Mouse (Mus musculus): Measurements from ENCODE around the gene Atic. TPM values are rescaled to one million over a fixed set of nuclear protein-coding genes. Genes with fewer than 3 reads are reported as not detected.

Gene Atic
- polyA plus RNA-seq, 1 experiment from 2014 or later = 23.2 TPM

DNA sequence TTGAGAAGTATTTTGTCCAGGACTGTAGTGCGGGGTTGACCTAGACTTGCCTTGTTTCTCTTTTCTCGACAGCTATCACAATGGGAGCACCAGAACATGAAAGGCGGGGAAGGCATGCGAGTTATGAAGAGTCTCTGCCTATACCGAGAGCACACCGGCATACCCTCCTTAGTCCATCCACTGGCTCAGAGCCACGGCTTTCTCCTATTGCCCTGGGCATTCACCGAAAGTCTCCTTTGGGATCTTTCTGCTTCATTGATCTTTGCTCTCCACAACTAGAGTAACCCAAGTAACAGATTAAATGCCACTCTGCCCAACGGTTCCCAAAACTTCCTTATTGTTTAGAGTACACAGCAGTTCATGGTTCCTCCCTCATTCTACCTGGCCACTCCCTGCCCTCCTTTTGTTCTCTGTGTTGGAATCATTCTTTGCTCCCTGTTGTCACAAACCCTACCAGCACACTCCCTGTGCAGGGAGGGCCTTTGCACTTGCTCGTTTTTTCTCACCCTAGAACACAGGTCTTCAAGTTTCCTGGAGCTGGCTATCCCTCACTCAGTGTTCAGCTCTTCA is 6.2 kb upstream of the Atic start:
- no peak for ATAC-seq (ENCODE audit: low read depth)

DNA sequence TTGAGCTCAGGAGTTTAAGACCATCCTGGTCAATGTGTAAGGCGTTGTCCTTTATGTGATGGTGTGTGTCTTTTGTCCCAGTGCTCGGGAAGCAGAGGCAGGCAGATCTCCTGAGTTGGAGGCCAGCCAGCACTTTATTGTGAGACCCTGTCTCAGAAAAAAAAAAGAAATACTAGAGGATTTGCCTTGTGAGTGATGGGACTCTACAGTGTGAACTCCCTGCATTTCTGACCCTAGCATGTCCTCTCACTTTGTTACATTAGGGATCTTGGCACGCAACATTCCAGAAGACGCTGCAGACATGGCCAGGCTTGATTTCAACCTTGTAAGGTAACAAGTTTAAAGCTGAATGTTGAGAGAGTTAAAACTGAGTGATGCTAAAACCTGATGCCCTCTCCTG is 3.7 kb downstream of the Atic start:
- Histone ChIP-seq H3K9ac (ENCODE audit: low read depth, low read length) (no peak overlapping the region), H3K27ac (ENCODE audit: low read length) (no peak overlapping the region), H3K9me3 (replicated peaks; ENCODE audit: control insufficient read depth, low read length) (no peaks in the 10 kb centered on the region), H3K27me3 (ENCODE audit: control insufficient read depth, insufficient read depth, low read depth, low read length) (no peaks in the 10 kb centered on the region), H3K36me3 (ENCODE audit: control insufficient read depth, insufficient read depth) (peaks cover 34% of the 10 kb centered on the region), H3K4me3 (ENCODE audit: low read depth, low read length) (no peak overlapping the region), H3K4me2 (ENCODE audit: low read depth, low read length) (no peak overlapping the region), H3K4me1 (ENCODE audit: control insufficient read depth, low read depth, low read length) (peaks cover 13% of the 10 kb centered on the region)
- WGBS (ENCODE audit: insufficient replicate concordance) = 81% methylated on average over 4 of the region's 4 CpGs
- no peak for ATAC-seq (ENCODE audit: low read depth)

More for the DNA sequence above, 6.2 kb upstream of the Atic start:
- Histone ChIP-seq H3K27ac (ENCODE audit: low read length) (no peak overlapping the region), H3K27me3 (ENCODE audit: control insufficient read depth, insufficient read depth, low read depth, low read length) (no peaks in the 10 kb centered on the region), H3K36me3 (ENCODE audit: control insufficient read depth, insufficient read depth) (no peaks in the 10 kb centered on the region), H3K4me3 (ENCODE audit: low read depth, low read length) (no peak overlapping the region), H3K4me1 (ENCODE audit: control insufficient read depth, low read depth, low read length) (no peaks in the 10 kb centered on the region), H3K9ac (ENCODE audit: low read depth, low read length) (no peak overlapping the region), H3K9me3 (replicated peaks; ENCODE audit: control insufficient read depth, low read length) (no peaks in the 10 kb centered on the region), H3K4me2 (ENCODE audit: low read depth, low read length) (no peak overlapping the region)
- WGBS (ENCODE audit: insufficient replicate concordance) = 72% methylated on average over 10 of the region's 10 CpGs

DNA sequence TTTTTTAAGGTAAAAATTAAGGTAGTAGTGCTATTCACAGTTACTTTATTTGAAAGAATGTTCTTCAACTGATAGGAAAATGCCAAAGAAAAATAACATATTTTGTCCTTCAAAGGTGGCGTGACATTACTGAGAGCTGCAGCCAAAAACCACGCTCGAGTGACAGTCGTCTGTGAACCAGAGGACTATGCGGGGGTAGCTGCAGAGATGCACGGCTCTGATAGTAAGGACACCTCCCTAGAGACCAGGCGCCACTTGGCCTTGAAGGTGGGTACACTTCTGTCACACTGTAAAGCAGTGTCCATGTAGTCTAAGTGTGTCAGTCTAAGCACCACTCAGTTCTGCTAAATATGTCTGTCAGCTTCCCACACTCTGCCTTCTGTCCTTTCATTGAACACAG is 7.3 kb downstream of the Atic start:
- 75% methylated on average over 7 of the region's 7 CpGs for WGBS (ENCODE audit: insufficient replicate concordance)
- H3K9ac ChIP-seq (ENCODE audit: low read depth, low read length) = no peak overlapping the region
- no peak overlapping the region for H3K4me3 ChIP-seq (ENCODE audit: low read depth, low read length)
- H3K4me1 ChIP-seq (ENCODE audit: control insufficient read depth, low read depth, low read length) = no peaks in the 10 kb centered on the region
- no peak overlapping the region for H3K4me2 ChIP-seq (ENCODE audit: low read depth, low read length)
- H3K27me3 ChIP-seq (ENCODE audit: control insufficient read depth, insufficient read depth, low read depth, low read length) = no peaks in the 10 kb centered on the region
- no peaks in the 10 kb centered on the region for H3K9me3 ChIP-seq (replicated peaks; ENCODE audit: control insufficient read depth, low read length)
- H3K27ac ChIP-seq (ENCODE audit: low read length) = no peak overlapping the region
- ATAC-seq (ENCODE audit: low read depth) = no peak
- peaks cover 52% of the 10 kb centered on the region for H3K36me3 ChIP-seq (ENCODE audit: control insufficient read depth, insufficient read depth)

DNA sequence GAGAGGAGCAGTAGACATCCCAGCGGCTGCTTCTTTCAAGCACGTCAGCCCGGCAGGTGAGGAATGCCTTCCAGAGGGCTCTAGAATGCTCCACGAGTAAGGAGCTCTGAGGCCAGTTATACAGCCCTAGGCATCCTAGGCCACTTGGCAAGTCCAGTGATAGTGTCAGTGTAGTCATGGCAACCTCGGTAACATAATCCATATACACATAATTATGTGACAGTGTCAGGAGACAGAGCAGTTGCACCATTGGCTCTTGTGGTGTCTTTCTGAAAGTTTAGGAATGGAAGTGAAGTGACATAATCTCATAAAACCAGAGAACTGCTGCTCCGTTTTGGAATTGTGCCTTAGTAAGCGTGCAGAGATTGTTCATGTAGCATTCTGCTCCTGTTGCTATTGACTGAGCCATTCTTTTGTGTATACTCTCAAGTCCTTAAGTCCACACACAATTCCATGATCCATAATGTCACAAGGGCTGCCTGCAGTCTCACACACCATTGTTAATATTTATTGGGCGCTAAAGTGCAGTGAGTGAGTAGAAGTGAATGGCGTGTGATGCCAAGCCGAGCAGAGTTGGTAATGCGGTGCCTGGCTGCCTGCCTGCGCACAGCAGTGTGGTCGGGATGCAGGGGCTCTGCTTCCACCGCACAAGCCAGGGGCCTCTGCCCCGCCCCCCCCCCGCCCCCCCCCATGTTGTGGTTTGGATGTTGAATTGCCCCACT is 11.1 kb downstream of the Atic start:
- H3K4me3 ChIP-seq (ENCODE audit: low read depth, low read length) = no peak overlapping the region
- 71% methylated on average over 16 of the region's 16 CpGs for WGBS (ENCODE audit: insufficient replicate concordance)
- no peak overlapping the region for H3K27ac ChIP-seq (ENCODE audit: low read length)
- no peaks in the 10 kb centered on the region for H3K4me1 ChIP-seq (ENCODE audit: control insufficient read depth, low read depth, low read length)
- H3K36me3 ChIP-seq (ENCODE audit: control insufficient read depth, insufficient read depth) = peaks cover 48% of the 10 kb centered on the region
- no peak for ATAC-seq (ENCODE audit: low read depth)
- no peaks in the 10 kb centered on the region for H3K9me3 ChIP-seq (replicated peaks; ENCODE audit: control insufficient read depth, low read length)
- no peaks in the 10 kb centered on the region for H3K27me3 ChIP-seq (ENCODE audit: control insufficient read depth, insufficient read depth, low read depth, low read length)
- no peak overlapping the region for H3K4me2 ChIP-seq (ENCODE audit: low read depth, low read length)
- no peak overlapping the region for H3K9ac ChIP-seq (ENCODE audit: low read depth, low read length)

DNA sequence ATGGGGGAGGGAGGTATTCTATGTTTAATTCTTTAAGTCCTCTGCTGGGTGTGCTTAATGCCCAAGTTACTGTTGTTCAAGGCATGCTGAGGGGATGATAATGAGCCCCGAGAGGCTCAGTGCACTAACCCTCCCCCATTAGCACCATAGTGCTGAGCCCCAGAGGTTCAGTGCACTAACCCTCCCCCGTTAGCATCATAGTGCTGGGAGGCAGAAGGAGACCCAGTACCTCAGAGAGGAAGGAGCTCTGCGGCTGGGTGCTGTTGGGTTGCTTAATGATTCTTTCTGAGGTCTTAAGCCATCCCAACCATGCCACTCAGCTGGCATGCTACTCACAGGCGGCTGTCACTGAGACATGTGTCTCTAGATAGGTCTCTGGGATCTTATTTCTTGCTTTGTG is 13.2 kb downstream of the Atic start:
- peaks cover 43% of the 10 kb centered on the region for H3K36me3 ChIP-seq (ENCODE audit: control insufficient read depth, insufficient read depth)
- WGBS (ENCODE audit: insufficient replicate concordance) = 75% methylated on average over 4 of the region's 4 CpGs
- H3K27ac ChIP-seq (ENCODE audit: low read length) = no peak overlapping the region
- H3K9me3 ChIP-seq (replicated peaks; ENCODE audit: control insufficient read depth, low read length) = no peaks in the 10 kb centered on the region
- H3K4me1 ChIP-seq (ENCODE audit: control insufficient read depth, low read depth, low read length) = no peaks in the 10 kb centered on the region
- ATAC-seq (ENCODE audit: low read depth) = no peak
- H3K9ac ChIP-seq (ENCODE audit: low read depth, low read length) = no peak overlapping the region
- no peak overlapping the region for H3K4me2 ChIP-seq (ENCODE audit: low read depth, low read length)
- H3K4me3 ChIP-seq (ENCODE audit: low read depth, low read length) = no peak overlapping the region
- H3K27me3 ChIP-seq (ENCODE audit: control insufficient read depth, insufficient read depth, low read depth, low read length) = no peaks in the 10 kb centered on the region

DNA sequence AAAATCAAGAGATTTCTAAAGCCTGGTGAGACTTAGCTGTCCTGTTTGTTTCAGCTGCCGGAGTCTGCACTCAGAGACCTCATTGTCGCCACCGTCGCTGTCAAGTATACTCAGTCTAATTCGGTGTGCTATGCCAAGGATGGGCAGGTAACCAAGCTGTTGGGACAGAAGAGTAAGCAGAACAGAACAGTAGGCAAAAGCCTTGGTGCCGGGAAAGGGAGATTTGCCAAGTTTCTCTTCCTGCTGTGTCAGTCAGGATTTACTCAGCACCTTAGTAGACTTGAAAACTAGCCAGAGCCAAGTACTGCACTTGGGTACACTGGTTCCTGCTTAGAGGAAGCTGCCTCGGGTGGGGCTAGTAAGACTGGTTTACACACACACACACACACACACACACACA is 19.0 kb downstream of the Atic start:
- H3K27me3 ChIP-seq (ENCODE audit: control insufficient read depth, insufficient read depth, low read depth, low read length) = no peaks in the 10 kb centered on the region
- WGBS (ENCODE audit: insufficient replicate concordance) = 85% methylated on average over 7 of the region's 7 CpGs
- no peak overlapping the region for H3K9ac ChIP-seq (ENCODE audit: low read depth, low read length)
- peaks cover 44% of the 10 kb centered on the region for H3K36me3 ChIP-seq (ENCODE audit: control insufficient read depth, insufficient read depth)
- ATAC-seq (ENCODE audit: low read depth) = no peak
- no peaks in the 10 kb centered on the region for H3K9me3 ChIP-seq (replicated peaks; ENCODE audit: control insufficient read depth, low read length)
- no peak overlapping the region for H3K4me2 ChIP-seq (ENCODE audit: low read depth, low read length)
- no peak overlapping the region for H3K4me3 ChIP-seq (ENCODE audit: low read depth, low read length)
- H3K27ac ChIP-seq (ENCODE audit: low read length) = no peak overlapping the region
- H3K4me1 ChIP-seq (ENCODE audit: control insufficient read depth, low read depth, low read length) = no peaks in the 10 kb centered on the region

DNA sequence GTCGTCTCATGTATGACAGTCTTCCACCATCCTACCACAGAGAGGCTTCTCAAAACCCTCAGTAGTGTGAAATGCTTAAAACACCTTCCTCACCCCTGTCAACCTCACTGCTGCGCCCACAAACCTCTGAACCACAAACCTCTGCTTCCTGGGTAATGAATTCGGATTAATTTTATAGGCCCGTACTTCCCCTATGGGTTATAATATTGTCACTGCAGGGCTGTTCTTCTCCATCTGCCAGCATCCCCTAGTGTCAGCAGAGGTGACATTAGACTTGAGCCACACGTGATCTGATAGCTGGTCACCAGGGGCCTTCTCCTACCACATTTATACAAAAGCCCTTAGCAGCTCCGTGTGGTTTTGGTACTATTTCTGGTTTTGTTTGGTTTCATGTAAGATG is 19.9 kb downstream of the Atic start:
- Histone ChIP-seq H3K27me3 (ENCODE audit: control insufficient read depth, insufficient read depth, low read depth, low read length) (no peaks in the 10 kb centered on the region), H3K36me3 (ENCODE audit: control insufficient read depth, insufficient read depth) (peaks cover 38% of the 10 kb centered on the region), H3K27ac (ENCODE audit: low read length) (no peak overlapping the region), H3K4me2 (ENCODE audit: low read depth, low read length) (no peak overlapping the region), H3K4me1 (ENCODE audit: control insufficient read depth, low read depth, low read length) (no peaks in the 10 kb centered on the region), H3K9me3 (replicated peaks; ENCODE audit: control insufficient read depth, low read length) (no peaks in the 10 kb centered on the region), H3K9ac (ENCODE audit: low read depth, low read length) (no peak overlapping the region), H3K4me3 (ENCODE audit: low read depth, low read length) (no peak overlapping the region)
- 80% methylated on average over 6 of the region's 6 CpGs for WGBS (ENCODE audit: insufficient replicate concordance)
- ATAC-seq (ENCODE audit: low read depth) = no peak

DNA sequence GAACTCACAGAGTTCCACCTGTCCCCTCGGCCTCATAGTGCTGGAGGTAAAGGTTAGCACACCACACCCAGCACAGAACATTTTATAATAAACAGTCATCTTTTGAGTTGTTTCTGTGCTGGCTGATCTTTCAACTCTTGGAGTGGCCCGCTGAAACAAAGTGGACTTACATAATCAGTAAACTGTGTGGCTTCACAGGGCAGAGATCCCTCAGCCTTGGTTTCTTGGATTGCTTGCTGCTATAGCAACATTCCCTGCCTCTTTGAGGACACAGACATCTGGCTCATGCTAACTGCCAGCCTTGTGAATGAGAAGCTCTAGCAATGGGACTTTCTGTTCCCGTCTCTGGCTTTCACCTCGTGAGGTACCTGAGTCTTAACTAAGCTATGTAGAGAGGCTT is 22.6 kb downstream of the Atic start:
- no peak overlapping the region for H3K9ac ChIP-seq (ENCODE audit: low read depth, low read length)
- H3K4me3 ChIP-seq (ENCODE audit: low read depth, low read length) = no peak overlapping the region
- no peak overlapping the region for H3K27ac ChIP-seq (ENCODE audit: low read length)
- no peaks in the 10 kb centered on the region for H3K9me3 ChIP-seq (replicated peaks; ENCODE audit: control insufficient read depth, low read length)
- peak; percentile 70 for ATAC-seq (ENCODE audit: low read depth)
- no peaks in the 10 kb centered on the region for H3K27me3 ChIP-seq (ENCODE audit: control insufficient read depth, insufficient read depth, low read depth, low read length)
- no peak overlapping the region for H3K4me2 ChIP-seq (ENCODE audit: low read depth, low read length)
- peaks cover 30% of the 10 kb centered on the region for H3K36me3 ChIP-seq (ENCODE audit: control insufficient read depth, insufficient read depth)
- no peaks in the 10 kb centered on the region for H3K4me1 ChIP-seq (ENCODE audit: control insufficient read depth, low read depth, low read length)
- 70% methylated on average over 4 of the region's 4 CpGs for WGBS (ENCODE audit: insufficient replicate concordance)

DNA sequence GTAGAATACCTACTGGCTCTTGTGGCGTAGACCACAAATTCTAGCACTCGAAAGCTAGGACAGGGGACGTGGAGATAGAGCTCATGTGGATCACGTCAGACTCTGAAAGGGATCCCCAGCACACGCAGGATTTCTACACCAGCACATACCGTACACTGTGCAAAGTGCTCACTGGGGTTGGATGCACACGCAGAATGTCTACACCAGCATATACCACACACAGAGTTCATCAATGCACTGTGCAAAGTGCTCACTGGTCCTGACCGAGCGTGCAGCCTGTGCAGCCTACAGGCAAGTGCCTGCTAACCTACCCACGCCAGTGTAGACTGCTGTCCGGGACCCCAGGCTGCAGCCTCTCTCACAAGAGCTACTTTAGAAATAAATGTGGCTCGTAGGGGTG is 23.5 kb downstream of the Atic start:
- ATAC-seq (ENCODE audit: low read depth) = no peak
- no peak overlapping the region for H3K4me3 ChIP-seq (ENCODE audit: low read depth, low read length)
- no peaks in the 10 kb centered on the region for H3K9me3 ChIP-seq (replicated peaks; ENCODE audit: control insufficient read depth, low read length)
- peaks cover 27% of the 10 kb centered on the region for H3K36me3 ChIP-seq (ENCODE audit: control insufficient read depth, insufficient read depth)
- no peak overlapping the region for H3K27ac ChIP-seq (ENCODE audit: low read length)
- no peaks in the 10 kb centered on the region for H3K4me1 ChIP-seq (ENCODE audit: control insufficient read depth, low read depth, low read length)
- no peak overlapping the region for H3K9ac ChIP-seq (ENCODE audit: low read depth, low read length)
- H3K4me2 ChIP-seq (ENCODE audit: low read depth, low read length) = no peak overlapping the region
- no peaks in the 10 kb centered on the region for H3K27me3 ChIP-seq (ENCODE audit: control insufficient read depth, insufficient read depth, low read depth, low read length)
- 75% methylated on average over 12 of the region's 12 CpGs for WGBS (ENCODE audit: insufficient replicate concordance)
